In genomic region chr5:29950456-29951170, GRCm38 (mm10) we compare ENCODE assay signal across 16 mouse cellular contexts.
"Had no signal": no experiment of that assay in that cellular context is flagged by ENCODE, and none has a peak within 500 bp of the region (broad histone marks: within the 10 kb centered on the region; RNA-seq: fewer than 3 reads in every experiment).

No protein-coding gene starts in this region.

- ATAC-seq: midbrain, embryonic 13.5 days; midbrain, embryonic 16.5 days had no signal

- H3K27me3 ChIP-seq: liver, embryonic 13.5 days; midbrain, embryonic 13.5 days had no signal

- H3K4me3 ChIP-seq: layer of hippocampus, adult 2 months; liver, embryonic 13.5 days; megakaryocyte, embryonic 14.5 days; midbrain, embryonic 10.5 days; midbrain, embryonic 13.5 days had no signal

- DNase-seq: kidney, adult 2 months; kidney, postnatal 25 days; layer of hippocampus, adult 9-11 months; liver, embryonic 13.5 days; lung, adult 2 months; lung, postnatal 14 days; lung, postnatal 4 days; right cerebral cortex, adult 18-20 months; right cerebral cortex, postnatal 14 days; right cerebral cortex, postnatal 4 days; thymus, postnatal 25 days had no signal

- H3K4me2 ChIP-seq: liver, embryonic 13.5 days; midbrain, embryonic 13.5 days had no signal

- H3K36me3 ChIP-seq: liver, embryonic 13.5 days; midbrain, embryonic 10.5 days; midbrain, embryonic 13.5 days had no signal
